Mouse (Mus musculus): ENCODE measurements around the gene Slc12a5. TPM values are rescaled to one million over a fixed set of nuclear protein-coding genes. Genes with fewer than 3 reads are reported as not detected.

The Slc12a5 gene
- polyA plus RNA-seq, 1 experiment: 15.9 TPM

- TF ChIP-seq CTCF (IDR thresholded peaks at IDR 0.05; ENCODE audit: control insufficient read depth, insufficient read depth, insufficient replicate concordance, low read depth, low read length): no peak
- no peak for TF ChIP-seq POLR2A (IDR thresholded peaks at IDR 0.05; ENCODE audit: control insufficient read depth, low read depth, low read length)
- Histone ChIP-seq H3K27me3 (ENCODE audit: control insufficient read depth, insufficient read depth, low read length) (no peaks in the 10 kb centered on the region), H3K4me3 (ENCODE audit: control insufficient read depth, low read depth, low read length) (no peak overlapping the region), H3K36me3 (ENCODE audit: control insufficient read depth, insufficient read depth, low read length) (no peaks in the 10 kb centered on the region), H3K27ac (ENCODE audit: control insufficient read depth, insufficient read depth, low read depth, low read length) (no peak overlapping the region), H3K4me1 (ENCODE audit: control insufficient read depth, insufficient read depth, low read length) (no peaks in the 10 kb centered on the region)
Observed at GRCm38 (mm10) chr2:164985962-164986361, 25.4 kb downstream of the Slc12a5 start.

GRCm38 (mm10) chr2:164986371-164987027 is 25.9 kb downstream of the Slc12a5 start:
- Histone ChIP-seq H3K27me3 (ENCODE audit: control insufficient read depth, insufficient read depth, low read length) (no peaks in the 10 kb centered on the region), H3K36me3 (ENCODE audit: control insufficient read depth, insufficient read depth, low read length) (no peaks in the 10 kb centered on the region), H3K4me1 (ENCODE audit: control insufficient read depth, insufficient read depth, low read length) (no peaks in the 10 kb centered on the region), H3K27ac (ENCODE audit: control insufficient read depth, insufficient read depth, low read depth, low read length) (no peak overlapping the region), H3K4me3 (ENCODE audit: control insufficient read depth, low read depth, low read length) (no peak overlapping the region)
- TF ChIP-seq CTCF (IDR thresholded peaks at IDR 0.05; ENCODE audit: control insufficient read depth, insufficient read depth, insufficient replicate concordance, low read depth, low read length): no peak
- TF ChIP-seq POLR2A (IDR thresholded peaks at IDR 0.05; ENCODE audit: control insufficient read depth, low read depth, low read length): no peak

- no peak overlapping the region for H3K4me3 ChIP-seq (ENCODE audit: control insufficient read depth, low read depth, low read length)
- H3K27ac ChIP-seq (ENCODE audit: control insufficient read depth, insufficient read depth, low read depth, low read length): no peak overlapping the region
- H3K4me1 ChIP-seq (ENCODE audit: control insufficient read depth, insufficient read depth, low read length): no peaks in the 10 kb centered on the region
- no peaks in the 10 kb centered on the region for H3K27me3 ChIP-seq (ENCODE audit: control insufficient read depth, insufficient read depth, low read length)
- H3K36me3 ChIP-seq (ENCODE audit: control insufficient read depth, insufficient read depth, low read length): peaks cover 1% of the 10 kb centered on the region; the same call in 1 of the 2 replicates
- TF ChIP-seq CTCF (IDR thresholded peaks at IDR 0.05; ENCODE audit: control insufficient read depth, insufficient read depth, insufficient replicate concordance, low read depth, low read length) (no peak), POLR2A (IDR thresholded peaks at IDR 0.05; ENCODE audit: control insufficient read depth, low read depth, low read length) (no peak)
Observed at GRCm38 (mm10) chr2:164988777-164989176, 28.2 kb downstream of the Slc12a5 start.

GRCm38 (mm10) chr2:164991111-164991510 is 30.5 kb downstream of the Slc12a5 start:
- H3K36me3 ChIP-seq (ENCODE audit: control insufficient read depth, insufficient read depth, low read length): peaks cover 1% of the 10 kb centered on the region; the same call in 1 of the 2 replicates
- no peak for TF ChIP-seq POLR2A (IDR thresholded peaks at IDR 0.05; ENCODE audit: control insufficient read depth, low read depth, low read length)
- TF ChIP-seq CTCF (IDR thresholded peaks at IDR 0.05; ENCODE audit: control insufficient read depth, insufficient read depth, insufficient replicate concordance, low read depth, low read length): no peak
- H3K4me1 ChIP-seq (ENCODE audit: control insufficient read depth, insufficient read depth, low read length): no peaks in the 10 kb centered on the region
- no peak overlapping the region for H3K4me3 ChIP-seq (ENCODE audit: control insufficient read depth, low read depth, low read length)
- no peaks in the 10 kb centered on the region for H3K27me3 ChIP-seq (ENCODE audit: control insufficient read depth, insufficient read depth, low read length)
- H3K27ac ChIP-seq (ENCODE audit: control insufficient read depth, insufficient read depth, low read depth, low read length): no peak overlapping the region

- peaks cover 1% of the 10 kb centered on the region; the same call in 1 of the 2 replicates for H3K36me3 ChIP-seq (ENCODE audit: control insufficient read depth, insufficient read depth, low read length)
Observed at GRCm38 (mm10) chr2:164991808-164992207, 31.2 kb downstream of the Slc12a5 start.

GRCm38 (mm10) chr2:164994156-164994555 is 33.6 kb downstream of the Slc12a5 start:
- no peak overlapping the region for H3K27ac ChIP-seq (ENCODE audit: control insufficient read depth, insufficient read depth, low read depth, low read length)
- peaks cover 1% of the 10 kb centered on the region; the same call in 1 of the 2 replicates for H3K36me3 ChIP-seq (ENCODE audit: control insufficient read depth, insufficient read depth, low read length)
- no peak for TF ChIP-seq CTCF (IDR thresholded peaks at IDR 0.05; ENCODE audit: control insufficient read depth, insufficient read depth, insufficient replicate concordance, low read depth, low read length)
- TF ChIP-seq POLR2A (IDR thresholded peaks at IDR 0.05; ENCODE audit: control insufficient read depth, low read depth, low read length): no peak
- H3K4me1 ChIP-seq (ENCODE audit: control insufficient read depth, insufficient read depth, low read length): peaks cover 18% of the 10 kb centered on the region
- H3K27me3 ChIP-seq (ENCODE audit: control insufficient read depth, insufficient read depth, low read length): no peaks in the 10 kb centered on the region
- H3K4me3 ChIP-seq (ENCODE audit: control insufficient read depth, low read depth, low read length): no peak overlapping the region

More at GRCm38 (mm10) chr2:164991808-164992207, 31.2 kb downstream of the Slc12a5 start:
- Histone ChIP-seq H3K4me3 (ENCODE audit: control insufficient read depth, low read depth, low read length) (no peak overlapping the region), H3K4me1 (ENCODE audit: control insufficient read depth, insufficient read depth, low read length) (peaks cover 1% of the 10 kb centered on the region), H3K27ac (ENCODE audit: control insufficient read depth, insufficient read depth, low read depth, low read length) (no peak overlapping the region), H3K27me3 (ENCODE audit: control insufficient read depth, insufficient read depth, low read length) (no peaks in the 10 kb centered on the region)
- TF ChIP-seq CTCF (IDR thresholded peaks at IDR 0.05; ENCODE audit: control insufficient read depth, insufficient read depth, insufficient replicate concordance, low read depth, low read length) (no peak), POLR2A (IDR thresholded peaks at IDR 0.05; ENCODE audit: control insufficient read depth, low read depth, low read length) (no peak)

- Histone ChIP-seq H3K27ac (ENCODE audit: control insufficient read depth, insufficient read depth, low read depth, low read length) (no peak overlapping the region), H3K4me3 (ENCODE audit: control insufficient read depth, low read depth, low read length) (no peak overlapping the region), H3K4me1 (ENCODE audit: control insufficient read depth, insufficient read depth, low read length) (peaks cover 18% of the 10 kb centered on the region), H3K27me3 (ENCODE audit: control insufficient read depth, insufficient read depth, low read length) (no peaks in the 10 kb centered on the region), H3K36me3 (ENCODE audit: control insufficient read depth, insufficient read depth, low read length) (peaks cover 1% of the 10 kb centered on the region; the same call in 1 of the 2 replicates)
- no peak for TF ChIP-seq POLR2A (IDR thresholded peaks at IDR 0.05; ENCODE audit: control insufficient read depth, low read depth, low read length)
- TF ChIP-seq CTCF (IDR thresholded peaks at IDR 0.05; ENCODE audit: control insufficient read depth, insufficient read depth, insufficient replicate concordance, low read depth, low read length): no peak
Observed at GRCm38 (mm10) chr2:164994659-164995428, 34.2 kb downstream of the Slc12a5 start.

All from testis, adult 2 months (tissue).